Mouse (Mus musculus) intestine, embryonic 14.5 days (tissue): Measurements from ENCODE around the gene Olfr827. TPM values are rescaled to one million over a fixed set of nuclear protein-coding genes. Genes with fewer than 3 reads are reported as not detected.
A peak's percentile ranks its signal among the peaks of the same experiment; 100 is the strongest.

ENCODE experiments used
- ATAC-seq: fragments of 200-750 bp; cut with Nextera tagmentation; replicated peaks from 2 replicates; pipeline ENCODE4 v1.8.0; 2017; ENCODE audit warnings: low read depth, moderate number of reproducible peaks, moderate TSS enrichment, moderate library complexity; ENCODE audit not compliant: low FRiP score, low TSS enrichment
- DNase-seq: peaks from one replicate; pipeline ENCODE4 v3.0.0-alpha.2; 2018; ENCODE audit warnings: low spot score
- H3K27ac ChIP-seq: fragments of 300-500 bp; sonication (generic); 2 replicates; pipeline ENCODE4 v1.5.1; 2014; ENCODE audit warnings: low read depth, mild to moderate bottlenecking, control low read depth
- H3K27me3 ChIP-seq: fragments of 300-500 bp; sonication (generic); replicated peaks from 2 replicates; pipeline ENCODE4 v1.6.1; 2014; ENCODE audit warnings: low read length, control low read depth; ENCODE audit not compliant: control insufficient read depth, insufficient read depth
- H3K36me3 ChIP-seq: fragments of 300-500 bp; sonication (generic); 2 replicates; pipeline ENCODE4 v1.6.1; 2014; ENCODE audit warnings: low read length, control low read depth; ENCODE audit not compliant: control insufficient read depth, insufficient read depth
- H3K4me1 ChIP-seq: fragments of 300-500 bp; sonication (generic); replicated peaks from 2 replicates; pipeline ENCODE4 v1.6.1; 2014; ENCODE audit warnings: low read length, control low read depth, mixed read lengths; ENCODE audit not compliant: control insufficient read depth, insufficient read depth
- H3K4me2 ChIP-seq: fragments of 300-500 bp; sonication (generic); 2 replicates; pipeline ENCODE4 v1.6.1; 2014; ENCODE audit warnings: low read length
- H3K4me3 ChIP-seq: fragments of 300-500 bp; sonication (generic); 2 replicates; pipeline ENCODE4 v1.5.1; 2014; ENCODE audit warnings: low read depth, low read length, control low read depth, mixed read lengths
- H3K9ac ChIP-seq: fragments of 300-500 bp; sonication (generic); 2 replicates; pipeline ENCODE4 v1.6.1; 2014; ENCODE audit warnings: mild to moderate bottlenecking, low read length
- H3K9me3 ChIP-seq: fragments of 300-500 bp; sonication (generic); 2 replicates; pipeline ENCODE4 v1.6.1; 2016; ENCODE audit warnings: low read length, control low read depth; ENCODE audit not compliant: control insufficient read depth
- WGBS: fragments of 180-500 bp; shearing (Covaris S2); extraction: QIAGEN DNeasy Blood & Tissue Kit; methylation state at CpG from one replicate; pipeline ENCODE4 v1.1.7; 2014; 5-methylcytosine and 5-hydroxymethylcytosine counted together
- polyA plus RNA-seq: library from polyadenylated mRNA; unstranded; fragments of >200 nt; fragmentation: Nextera tagmentation; extraction: Ambion mirVana; gene quantifications from 2 replicates; pipeline ENCODE4 v1.2.1, GENCODE M21; 2014

Olfr827 gene
- polyA plus RNA-seq, 1 experiment from 2014 or later, result not detected

DNA sequence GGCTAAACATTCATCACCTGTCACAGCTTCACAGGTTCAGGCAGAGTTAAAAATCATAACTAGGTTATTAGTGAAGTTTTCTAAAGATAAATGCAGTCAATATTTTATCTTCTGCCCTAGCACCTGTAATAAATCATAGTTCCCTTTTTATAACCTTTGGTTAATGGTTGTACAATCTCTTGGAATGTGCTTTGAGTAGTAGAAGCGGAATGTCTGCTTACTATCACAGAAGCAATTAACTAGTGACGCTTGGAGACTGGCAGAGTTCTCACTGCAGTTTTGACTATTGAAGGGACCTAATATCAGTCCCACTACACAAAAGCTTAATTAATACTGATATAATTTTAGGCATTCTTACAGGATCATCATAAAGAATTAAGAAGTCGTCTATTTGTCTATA, 10.8 kb upstream of the Olfr827 start:
- no peaks in the 10 kb centered on the region for H3K27me3 ChIP-seq
- H3K9ac ChIP-seq, result no peak overlapping the region
- H3K9me3 ChIP-seq, result no peaks in the 10 kb centered on the region
- WGBS, result 42% methylated on average over 3 of the region's 3 CpGs
- ATAC-seq (peak; percentile 66; the same call in 1 of the 2 replicates), DNase-seq (no peak)
- H3K4me3 ChIP-seq, result no peak overlapping the region
- no peak overlapping the region for H3K4me2 ChIP-seq
- H3K36me3 ChIP-seq, result no peaks in the 10 kb centered on the region
- H3K27ac ChIP-seq, result no peak overlapping the region
- no peaks in the 10 kb centered on the region for H3K4me1 ChIP-seq

DNA sequence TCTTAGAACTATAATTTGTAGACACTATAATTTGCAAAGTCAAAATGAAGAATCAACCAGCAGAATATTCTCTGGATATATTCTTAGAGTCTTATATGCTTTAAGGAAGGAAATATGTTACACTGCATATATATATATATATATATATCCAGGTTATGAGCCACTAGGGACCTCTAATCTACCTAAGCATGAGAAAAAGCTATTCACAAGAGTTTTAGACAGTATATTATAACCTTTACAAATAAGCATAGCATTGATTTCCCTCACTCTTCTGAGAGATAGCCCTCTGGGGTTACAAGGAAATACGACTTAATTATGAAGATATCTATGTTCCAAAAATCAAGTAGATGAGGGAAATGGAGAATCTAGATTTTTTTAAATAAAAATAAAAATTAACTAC, 30.1 kb downstream of the Olfr827 start, which contains the start of gene Olfr826:
Olfr826 (minus strand) TSS at position 101 of the 400 bp plus-strand sequence.
- 82% methylated on average over 1 of the region's 1 CpGs for WGBS
- no peaks in the 10 kb centered on the region for H3K27me3 ChIP-seq
- H3K9ac ChIP-seq, result no peak within 1 kb of the TSS
- no peaks in the 10 kb centered on the region for H3K4me1 ChIP-seq
- no peak within 1 kb of the TSS for H3K4me2 ChIP-seq
- no peak within 1 kb of the TSS for H3K27ac ChIP-seq
- no peaks in the 10 kb centered on the region for H3K9me3 ChIP-seq
- no peak within 1 kb of the TSS for H3K4me3 ChIP-seq
- no peaks in the 10 kb centered on the region for H3K36me3 ChIP-seq
- no peak for DNase-seq
- ATAC-seq, result no peak

GRCm38 (mm10) chr10:130166666-130167065, 47.5 kb downstream of the Olfr827 start, which contains the start of gene Olfr825:
Gene Olfr825, minus strand, starts transcription at chr10:130166766.
- no peak for ATAC-seq

DNA sequence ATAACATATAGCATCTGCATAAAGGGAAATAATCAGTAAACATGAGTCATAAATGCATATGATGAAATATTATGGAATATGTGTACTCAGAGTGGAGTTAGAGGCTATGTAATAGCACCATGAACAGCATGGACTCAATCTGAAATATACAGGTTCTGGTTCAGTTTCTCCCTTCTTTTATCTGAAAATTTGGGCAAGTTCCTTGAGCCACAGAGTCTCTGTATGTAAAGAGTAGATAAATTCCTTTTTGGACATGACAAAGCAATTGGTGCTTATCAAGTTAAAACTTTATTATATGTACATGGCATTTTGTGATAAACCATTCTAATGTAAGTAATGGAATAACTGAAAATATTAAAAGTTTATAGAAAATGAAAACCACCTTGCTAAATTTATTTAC, 49.0 kb downstream of the Olfr827 start:
- H3K4me3 ChIP-seq, result no peak overlapping the region
- ATAC-seq (no peak), DNase-seq (no peak)
- no peaks in the 10 kb centered on the region for H3K27me3 ChIP-seq
- no peaks in the 10 kb centered on the region for H3K4me1 ChIP-seq
- no peak overlapping the region for H3K9ac ChIP-seq
- no peaks in the 10 kb centered on the region for H3K36me3 ChIP-seq
- no peak overlapping the region for H3K4me2 ChIP-seq
- no peaks in the 10 kb centered on the region for H3K9me3 ChIP-seq
- H3K27ac ChIP-seq, result no peak overlapping the region

More at GRCm38 (mm10) chr10:130166666-130167065, 47.5 kb downstream of the Olfr827 start, which contains the start of gene Olfr825:
- H3K4me2 ChIP-seq, result no peak within 1 kb of the TSS
- H3K9ac ChIP-seq, result no peak within 1 kb of the TSS
- no peaks in the 10 kb centered on the region for H3K36me3 ChIP-seq
- no peaks in the 10 kb centered on the region for H3K4me1 ChIP-seq
- H3K9me3 ChIP-seq, result no peaks in the 10 kb centered on the region
- no peaks in the 10 kb centered on the region for H3K27me3 ChIP-seq
- H3K4me3 ChIP-seq, result no peak within 1 kb of the TSS
- DNase-seq, result no peak
- H3K27ac ChIP-seq, result no peak within 1 kb of the TSS

Other genes with a start within 250 kb of the Olfr827 start
- gene Olfr819, start 247.1 kb downstream of the Olfr827 start, polyA plus RNA-seq, result not detected in 2 replicates
- not detected in 2 replicates for gene Olfr247, start 238.3 kb downstream of the Olfr827 start, polyA plus RNA-seq
- gene Gm10310, start 229.3 kb downstream of the Olfr827 start, polyA plus RNA-seq, result not detected in 2 replicates
- not detected in 2 replicates for gene Olfr820, start 201.8 kb downstream of the Olfr827 start, polyA plus RNA-seq
- not detected in 2 replicates for gene Olfr821, start 184.1 kb downstream of the Olfr827 start, polyA plus RNA-seq
- gene Olfr822, start 143.2 kb downstream of the Olfr827 start, polyA plus RNA-seq, result not detected in 2 replicates
- gene Olfr823, start 99.0 kb downstream of the Olfr827 start, polyA plus RNA-seq, result not detected in 2 replicates
- gene Olfr824, start 84.4 kb downstream of the Olfr827 start, polyA plus RNA-seq, result not detected in 2 replicates
- gene Olfr825, start 47.6 kb downstream of the Olfr827 start, polyA plus RNA-seq, result not detected in 2 replicates
- gene Olfr826, start 30.2 kb downstream of the Olfr827 start, polyA plus RNA-seq, result not detected in 2 replicates
- gene Neurod4, start 65.8 kb upstream of the Olfr827 start, polyA plus RNA-seq, result not detected in 2 replicates
- gene Tespa1, start 108.5 kb upstream of the Olfr827 start, polyA plus RNA-seq, result 0.53 and 0.75 TPM in 2 replicates
- not detected in 2 replicates for gene Vmn2r84, start 179.9 kb upstream of the Olfr827 start, polyA plus RNA-seq
- not detected in 2 replicates for gene Vmn2r85, start 215.3 kb upstream of the Olfr827 start, polyA plus RNA-seq
- not detected in 2 replicates for gene Vmn2r86, start 241.6 kb upstream of the Olfr827 start, polyA plus RNA-seq